Mouse (Mus musculus): ENCODE measurements at regions not wholly inside any gene's neighbourhood (a gene's known extent, or its start where the extent isn't known, plus 50 kb on each side); places are given as distances from the start of the nearest gene placed in this dataset.

GRCm38 (mm10) chr3:149330716-149331115 is 340.4 kb upstream of the Adgrl2 start:
- in situ Hi-C loops (cut with MboI, MseI) = no loop called here

DNA sequence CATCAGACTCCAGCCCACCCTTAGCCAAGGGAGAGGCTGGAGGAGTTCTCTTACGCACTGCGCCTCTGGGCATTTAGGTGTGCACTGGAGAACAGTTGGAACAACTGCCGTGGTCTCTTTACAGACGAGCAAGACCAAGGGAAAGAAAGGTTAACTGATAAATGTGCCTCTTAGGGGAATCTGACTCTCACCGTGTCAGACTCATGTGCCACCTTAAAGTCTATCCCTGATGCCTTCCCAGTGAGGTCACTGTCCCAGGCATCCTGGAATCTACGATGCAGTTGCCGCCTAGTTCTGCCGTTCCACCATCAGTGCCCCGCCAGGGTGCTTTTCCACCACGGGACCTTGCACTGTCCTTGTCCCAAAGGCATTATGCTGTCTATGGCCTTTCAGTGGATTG is 339.7 kb upstream of the Adgrl2 start:
- in situ Hi-C loops (cut with MboI, MseI) = no loop called here

GRCm38 (mm10) chr3:149329615-149330014 is 339.3 kb upstream of the Adgrl2 start:
- in situ Hi-C loops (cut with MboI, MseI) = no loop called here

GRCm38 (mm10) chr3:149326664-149327063 is 336.3 kb upstream of the Adgrl2 start:
- in situ Hi-C loops (cut with MboI, MseI) = no loop called here

DNA sequence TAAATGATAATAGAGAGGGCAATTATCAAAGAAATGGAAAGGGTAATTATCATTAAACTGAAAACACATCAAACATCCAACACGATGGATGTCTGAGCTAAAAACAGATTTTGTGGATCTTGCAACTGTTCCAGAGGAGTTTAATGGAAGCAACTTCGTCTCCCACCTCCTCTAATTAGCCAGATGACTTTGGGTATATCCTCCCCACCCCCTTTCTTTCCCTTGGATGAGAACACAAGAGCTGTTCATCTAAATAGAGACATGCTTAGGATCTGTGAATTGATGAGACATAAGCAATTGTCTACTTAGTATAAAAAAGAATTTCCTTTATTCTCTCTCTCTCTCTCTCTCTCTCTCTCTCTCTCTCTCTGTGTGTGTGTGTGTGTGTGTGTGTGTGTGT is 333.7 kb upstream of the Adgrl2 start:
- in situ Hi-C loops (cut with MboI, MseI) = no loop called here

DNA sequence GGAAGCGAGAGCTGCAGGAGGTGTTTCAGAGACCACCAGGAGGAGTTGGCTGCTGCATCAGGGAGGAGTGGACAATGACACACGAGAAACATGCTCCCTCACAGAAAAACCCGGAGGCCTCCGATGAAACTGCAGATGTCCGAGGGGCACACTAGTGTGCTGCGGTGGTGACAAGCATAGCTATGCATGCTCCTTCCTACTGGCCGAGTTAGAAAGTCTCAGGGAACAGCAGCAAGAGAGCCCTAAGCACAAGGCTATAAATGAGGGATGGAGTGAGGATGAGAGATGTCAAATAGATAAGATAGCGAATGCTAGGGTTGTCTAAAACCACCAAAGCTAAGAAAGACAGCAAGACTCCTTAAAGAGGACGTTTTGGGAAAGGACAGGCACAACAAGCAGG is 328.4 kb upstream of the Adgrl2 start:
- in situ Hi-C loops (cut with MboI, MseI) = no loop called here

GRCm38 (mm10) chr3:149314258-149314657 is 323.9 kb upstream of the Adgrl2 start:
- in situ Hi-C loops (cut with MboI, MseI) = no loop called here

- in situ Hi-C loops (cut with MboI, MseI) = no loop called here
Measured at GRCm38 (mm10) chr3:149313217-149313616, 322.9 kb upstream of the Adgrl2 start.

GRCm38 (mm10) chr3:149311576-149311975 is 321.2 kb upstream of the Adgrl2 start:
- in situ Hi-C loops (cut with MboI, MseI) = no loop called here

GRCm38 (mm10) chr3:149306709-149307108 is 316.4 kb upstream of the Adgrl2 start:
- in situ Hi-C loops (cut with MboI, MseI) = no loop called here

- in situ Hi-C loops (cut with MboI, MseI) = no loop called here
Measured at GRCm38 (mm10) chr3:149306291-149306690, 315.9 kb upstream of the Adgrl2 start.

GRCm38 (mm10) chr3:149305440-149305839 is 315.1 kb upstream of the Adgrl2 start:
- in situ Hi-C loops (cut with MboI, MseI) = no loop called here

DNA sequence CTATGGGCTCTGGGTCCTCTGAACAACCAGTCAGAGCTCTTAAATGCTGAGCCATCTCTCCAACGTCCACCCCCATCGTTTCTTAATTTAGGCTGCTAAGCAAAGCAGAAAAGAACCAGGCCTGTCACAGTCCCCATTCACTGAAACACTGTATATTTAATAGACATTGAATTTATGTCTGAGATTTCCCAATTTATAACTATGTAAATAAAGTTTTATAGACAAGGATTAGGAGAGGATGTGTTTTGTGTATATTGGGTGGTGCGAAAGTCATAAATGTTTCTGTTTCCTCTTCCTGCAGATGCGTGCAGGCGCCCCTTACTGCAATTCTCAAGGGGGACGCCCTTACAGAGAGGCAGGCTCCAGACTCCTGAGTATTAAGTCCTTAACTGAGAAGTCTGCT is 314.7 kb upstream of the Adgrl2 start:
- in situ Hi-C loops (cut with MboI, MseI) = no loop called here

- in situ Hi-C loops (cut with MboI, MseI) = no loop called here
Measured at GRCm38 (mm10) chr3:149303418-149303817, 313.1 kb upstream of the Adgrl2 start.

- in situ Hi-C loops (cut with MboI, MseI) = no loop called here
Measured at GRCm38 (mm10) chr3:149300002-149300401, 309.6 kb upstream of the Adgrl2 start.

DNA sequence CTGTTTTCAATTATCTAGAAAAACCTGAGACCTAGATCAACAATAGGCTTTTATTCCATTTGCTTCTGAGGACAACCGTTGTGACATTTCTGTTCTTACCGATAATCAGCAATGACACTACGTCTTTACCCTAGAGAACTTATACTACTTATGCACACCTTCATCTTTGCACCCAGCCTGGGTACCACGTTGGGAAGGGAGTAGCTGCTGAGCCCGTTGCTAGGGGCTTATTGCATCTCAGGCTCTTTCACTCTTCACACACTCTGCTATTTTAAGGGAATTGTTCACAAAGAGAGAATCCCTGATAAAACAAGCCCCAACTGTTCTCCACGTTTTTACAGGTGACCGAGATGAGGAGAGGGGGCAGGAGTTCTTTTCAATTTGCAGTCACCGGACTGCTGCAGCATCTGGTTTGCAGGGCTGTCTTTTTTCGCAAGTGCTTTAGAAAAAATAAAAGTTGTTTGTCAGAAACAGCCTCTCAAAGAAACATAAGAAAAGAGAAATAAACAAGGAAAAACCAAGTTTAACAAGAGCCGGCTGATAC is 306.1 kb upstream of the Adgrl2 start:
- in situ Hi-C loops (cut with MboI, MseI) = no loop called here

DNA sequence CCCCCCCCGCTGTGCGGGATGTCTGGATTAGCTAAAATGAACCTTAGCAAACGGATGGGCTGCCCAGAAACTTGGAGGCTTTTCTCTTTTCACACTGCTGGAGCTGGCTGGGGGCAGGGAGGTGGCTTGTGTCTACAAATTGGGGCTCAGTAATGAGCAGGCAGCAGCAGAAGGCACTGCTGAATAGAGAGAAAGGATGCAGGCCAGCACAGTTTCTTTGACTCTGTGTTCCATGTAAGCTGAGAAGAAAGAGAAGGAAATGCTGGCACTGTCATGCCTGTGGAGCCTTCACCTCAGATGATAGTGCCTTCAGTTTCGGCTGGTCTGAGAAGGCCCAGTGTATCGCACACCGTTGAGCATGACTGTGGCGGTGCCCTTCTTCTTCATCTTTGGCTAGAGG is 305.6 kb upstream of the Adgrl2 start:
- in situ Hi-C loops (cut with MboI, MseI) = no loop called here

DNA sequence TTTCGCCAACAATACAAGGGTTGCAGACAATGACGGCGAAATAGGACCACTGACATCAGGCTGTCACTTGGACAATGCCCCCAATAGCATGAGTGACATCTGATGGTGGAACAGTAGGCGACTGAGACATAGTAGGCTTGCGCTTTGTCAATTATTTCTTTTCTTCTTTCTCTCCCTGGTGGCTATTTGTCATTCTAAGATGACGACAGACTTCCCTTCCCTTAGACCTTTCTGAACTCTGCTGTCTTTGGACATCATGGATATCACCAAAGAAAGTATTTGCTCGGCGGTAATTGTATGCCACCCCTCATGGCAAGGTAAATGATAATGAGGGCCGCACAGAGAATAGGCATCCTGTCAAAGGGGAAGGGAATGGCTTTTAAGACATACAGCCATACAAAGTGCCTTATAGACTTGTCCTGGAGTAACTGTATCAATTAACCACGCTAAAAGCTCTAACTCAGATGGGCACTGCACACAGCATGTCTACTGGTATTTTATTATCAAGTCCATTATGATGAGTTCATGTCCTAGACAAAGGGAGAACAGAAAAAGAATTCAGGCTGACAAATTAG is 305.0 kb upstream of the Adgrl2 start:
- in situ Hi-C loops (cut with MboI, MseI) = no loop called here

- in situ Hi-C loops (cut with MboI, MseI) = no loop called here
Measured at GRCm38 (mm10) chr3:149294445-149294844, 304.1 kb upstream of the Adgrl2 start.

DNA sequence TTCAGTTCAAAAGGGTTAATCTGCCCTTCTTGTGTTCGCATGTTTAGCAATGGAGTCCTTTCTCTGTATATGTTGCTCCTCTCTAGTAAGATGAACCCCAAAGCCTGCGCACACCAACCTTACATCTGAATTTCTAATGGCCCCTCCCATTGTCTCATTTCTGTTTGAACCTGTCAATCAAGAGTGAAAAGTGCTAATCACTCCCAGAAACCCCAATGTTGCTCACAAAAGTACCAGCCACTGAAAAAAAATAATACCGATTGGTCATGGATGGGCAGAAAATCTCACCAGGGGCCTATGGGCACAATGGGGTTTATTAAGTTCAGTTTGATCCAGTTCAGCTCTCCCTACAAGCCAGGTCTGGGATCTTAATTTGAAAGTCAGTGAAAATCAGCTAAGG is 302.1 kb upstream of the Adgrl2 start:
- in situ Hi-C loops (cut with MboI, MseI) = no loop called here

DNA sequence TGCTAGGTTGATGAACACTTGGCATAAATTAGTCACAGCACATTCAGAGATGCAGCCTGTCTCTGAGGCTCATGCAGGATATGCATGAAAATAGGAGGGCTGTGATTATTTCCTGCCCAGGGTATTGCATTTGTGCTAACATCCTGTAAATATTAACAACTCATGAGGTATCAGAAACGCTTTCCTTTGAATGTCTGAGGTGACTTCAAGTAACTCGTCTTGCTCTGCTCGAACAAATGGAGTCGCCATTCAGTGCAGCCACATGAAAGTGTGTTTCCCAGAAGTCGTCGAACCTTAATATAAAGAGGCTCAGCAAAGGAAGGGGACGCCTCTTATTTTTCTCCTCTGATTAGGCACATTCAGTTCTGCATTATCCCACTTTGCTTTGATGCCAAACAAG is 301.1 kb upstream of the Adgrl2 start:
- in situ Hi-C loops (cut with MboI, MseI) = no loop called here

DNA sequence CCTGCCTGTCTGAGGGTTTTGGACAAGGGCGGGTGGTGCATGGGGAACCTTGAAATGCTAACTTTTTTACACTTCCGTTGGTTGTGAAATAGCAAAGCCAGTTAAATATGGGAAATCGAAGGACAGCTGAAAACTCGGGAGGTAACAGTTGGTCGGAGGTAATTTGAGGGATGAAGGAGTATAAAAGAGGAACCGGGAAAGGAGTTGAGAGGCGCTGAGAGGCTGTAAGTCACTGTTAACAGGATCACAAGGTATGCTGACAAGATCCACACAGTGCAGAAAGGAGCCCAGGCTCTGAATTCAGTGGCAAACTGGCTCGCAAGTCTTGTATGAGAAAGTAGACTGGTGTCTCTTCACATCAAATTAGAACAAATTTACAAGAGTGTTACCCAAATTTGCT is 299.9 kb upstream of the Adgrl2 start:
- in situ Hi-C loops (cut with MboI, MseI) = no loop called here

DNA sequence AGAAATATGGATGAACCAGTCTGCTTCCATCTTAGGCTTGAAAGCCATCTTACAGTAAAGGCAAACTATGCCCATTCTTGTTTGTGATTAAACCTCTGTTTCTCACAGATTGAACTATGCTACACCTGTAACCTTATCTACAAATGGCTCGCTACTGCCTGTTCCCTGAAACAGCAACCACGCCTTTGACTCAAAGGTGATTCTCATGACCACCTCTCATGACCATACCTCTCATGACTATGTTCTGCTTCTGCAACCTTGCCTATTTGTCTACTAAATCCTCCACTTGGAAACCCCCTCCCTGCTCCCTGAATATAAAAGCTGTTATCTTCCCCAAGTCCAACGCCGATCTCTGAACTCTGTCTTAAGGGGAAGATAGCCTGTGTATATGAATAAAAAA is 296.7 kb upstream of the Adgrl2 start:
- in situ Hi-C loops (cut with MboI, MseI) = no loop called here

- in situ Hi-C loops (cut with MboI, MseI) = no loop called here
Measured at GRCm38 (mm10) chr3:149284976-149285375, 294.6 kb upstream of the Adgrl2 start.

Data from T-helper 2 cell (primary cell).